Mouse (Mus musculus): Measurements from ENCODE around the gene Cnot10. TPM values are rescaled to one million over a fixed set of nuclear protein-coding genes. Genes with fewer than 3 reads are reported as not detected.

The Cnot10 gene
- polyA plus RNA-seq, 1 experiment from 2014 or later = 71.8 TPM

- DNase-seq (ENCODE audit: low spot score) (no peak), ATAC-seq (ENCODE audit: insufficient number of reproducible peaks, low FRiP score, low TSS enrichment, low read depth) (no peak)
- Histone ChIP-seq H3K27me3 (ENCODE audit: control insufficient read depth, insufficient read depth, low read length) (no peaks in the 10 kb centered on the region), H3K4me2 (ENCODE audit: low read depth, severe bottlenecking) (no peak overlapping the region), H3K27ac (replicated peaks; ENCODE audit: low read depth, low read length) (no peak overlapping the region), H3K9me3 (ENCODE audit: control insufficient read depth, low read length) (no peaks in the 10 kb centered on the region), H3K4me1 (ENCODE audit: control insufficient read depth, insufficient read depth, low read length) (no peaks in the 10 kb centered on the region), H3K4me3 (ENCODE audit: low read depth, low read length) (no peak overlapping the region), H3K36me3 (ENCODE audit: control insufficient read depth, insufficient read depth, low read length) (no peaks in the 10 kb centered on the region), H3K9ac (ENCODE audit: low read length) (no peak overlapping the region)
- 90% methylated on average over 5 of the region's 5 CpGs for WGBS
These were observed 38.6 kb upstream of the Cnot10 start for GRCm38 (mm10) chr9:114678576-114678975.

GRCm38 (mm10) chr9:114673626-114674025 is 33.6 kb upstream of the Cnot10 start:
- no peak overlapping the region for H3K4me2 ChIP-seq (ENCODE audit: low read depth, severe bottlenecking)
- H3K9me3 ChIP-seq (ENCODE audit: control insufficient read depth, low read length) = no peaks in the 10 kb centered on the region
- no peak overlapping the region for H3K4me3 ChIP-seq (ENCODE audit: low read depth, low read length)
- no peak overlapping the region for H3K9ac ChIP-seq (ENCODE audit: low read length)
- H3K4me1 ChIP-seq (ENCODE audit: control insufficient read depth, insufficient read depth, low read length) = 0 out of 2 replicates have a peak, but pooled peaks cover 3% of the 10 kb centered on the region
- no peaks in the 10 kb centered on the region for H3K27me3 ChIP-seq (ENCODE audit: control insufficient read depth, insufficient read depth, low read length)
- ATAC-seq (ENCODE audit: insufficient number of reproducible peaks, low FRiP score, low TSS enrichment, low read depth) (no peak), DNase-seq (ENCODE audit: low spot score) (no peak)
- 52% methylated on average over 2 of the region's 2 CpGs for WGBS
- no peak overlapping the region for H3K27ac ChIP-seq (replicated peaks; ENCODE audit: low read depth, low read length)
- no peaks in the 10 kb centered on the region for H3K36me3 ChIP-seq (ENCODE audit: control insufficient read depth, insufficient read depth, low read length)

- 7% methylated on average over 24 of the region's 24 CpGs for WGBS
- Histone ChIP-seq H3K9ac (ENCODE audit: low read length) (peak overlapping the region; percentile 47), H3K27me3 (ENCODE audit: control insufficient read depth, insufficient read depth, low read length) (no peaks in the 10 kb centered on the region), H3K36me3 (ENCODE audit: control insufficient read depth, insufficient read depth, low read length) (no peaks in the 10 kb centered on the region), H3K4me3 (ENCODE audit: low read depth, low read length) (peak overlapping the region; percentile 25), H3K27ac (replicated peaks; ENCODE audit: low read depth, low read length) (no peak overlapping the region), H3K4me1 (ENCODE audit: control insufficient read depth, insufficient read depth, low read length) (0 out of 2 replicates have a peak, but pooled peaks cover 3% of the 10 kb centered on the region), H3K4me2 (ENCODE audit: low read depth, severe bottlenecking) (peak overlapping the region; percentile 50), H3K9me3 (ENCODE audit: control insufficient read depth, low read length) (no peaks in the 10 kb centered on the region)
- DNase-seq (ENCODE audit: low spot score) (peak; percentile 40), ATAC-seq (ENCODE audit: insufficient number of reproducible peaks, low FRiP score, low TSS enrichment, low read depth) (0 out of 2 replicates have a peak, but pooled peaks have one; percentile 35)
These were observed 32.9 kb upstream of the Cnot10 start for GRCm38 (mm10) chr9:114672703-114673561.

GRCm38 (mm10) chr9:114671946-114672345 is 32.0 kb upstream of the Cnot10 start:
- no peak for ATAC-seq (ENCODE audit: insufficient number of reproducible peaks, low FRiP score, low TSS enrichment, low read depth)
- H3K9ac ChIP-seq (ENCODE audit: low read length) = no peak overlapping the region
- 83% methylated on average over 1 of the region's 1 CpGs for WGBS
- H3K4me3 ChIP-seq (ENCODE audit: low read depth, low read length) = no peak overlapping the region
- H3K27ac ChIP-seq (replicated peaks; ENCODE audit: low read depth, low read length) = no peak overlapping the region
- H3K4me1 ChIP-seq (ENCODE audit: control insufficient read depth, insufficient read depth, low read length) = 0 out of 2 replicates have a peak, but pooled peaks cover 3% of the 10 kb centered on the region
- no peak for DNase-seq (ENCODE audit: low spot score)
- no peak overlapping the region for H3K4me2 ChIP-seq (ENCODE audit: low read depth, severe bottlenecking)
- no peaks in the 10 kb centered on the region for H3K36me3 ChIP-seq (ENCODE audit: control insufficient read depth, insufficient read depth, low read length)
- H3K9me3 ChIP-seq (ENCODE audit: control insufficient read depth, low read length) = no peaks in the 10 kb centered on the region
- no peaks in the 10 kb centered on the region for H3K27me3 ChIP-seq (ENCODE audit: control insufficient read depth, insufficient read depth, low read length)

- no peak overlapping the region for H3K4me3 ChIP-seq (ENCODE audit: low read depth, low read length)
- ATAC-seq (ENCODE audit: insufficient number of reproducible peaks, low FRiP score, low TSS enrichment, low read depth) (no peak), DNase-seq (ENCODE audit: low spot score) (no peak)
- no peaks in the 10 kb centered on the region for H3K36me3 ChIP-seq (ENCODE audit: control insufficient read depth, insufficient read depth, low read length)
- no peak overlapping the region for H3K9ac ChIP-seq (ENCODE audit: low read length)
- H3K9me3 ChIP-seq (ENCODE audit: control insufficient read depth, low read length) = no peaks in the 10 kb centered on the region
- H3K4me2 ChIP-seq (ENCODE audit: low read depth, severe bottlenecking) = no peak overlapping the region
- WGBS = 76% methylated on average over 5 of the region's 5 CpGs
- 0 out of 2 replicates have a peak, but pooled peaks cover 3% of the 10 kb centered on the region for H3K4me1 ChIP-seq (ENCODE audit: control insufficient read depth, insufficient read depth, low read length)
- H3K27me3 ChIP-seq (ENCODE audit: control insufficient read depth, insufficient read depth, low read length) = no peaks in the 10 kb centered on the region
- no peak overlapping the region for H3K27ac ChIP-seq (replicated peaks; ENCODE audit: low read depth, low read length)
These were observed 29.0 kb upstream of the Cnot10 start for GRCm38 (mm10) chr9:114669011-114669410.

GRCm38 (mm10) chr9:114668047-114668446 is 28.1 kb upstream of the Cnot10 start:
- no peaks in the 10 kb centered on the region for H3K36me3 ChIP-seq (ENCODE audit: control insufficient read depth, insufficient read depth, low read length)
- H3K9ac ChIP-seq (ENCODE audit: low read length) = no peak overlapping the region
- H3K4me1 ChIP-seq (ENCODE audit: control insufficient read depth, insufficient read depth, low read length) = 0 out of 2 replicates have a peak, but pooled peaks cover under 1% of the 10 kb centered on the region
- 87% methylated on average over 4 of the region's 4 CpGs for WGBS
- H3K27me3 ChIP-seq (ENCODE audit: control insufficient read depth, insufficient read depth, low read length) = no peaks in the 10 kb centered on the region
- no peak overlapping the region for H3K4me2 ChIP-seq (ENCODE audit: low read depth, severe bottlenecking)
- H3K27ac ChIP-seq (replicated peaks; ENCODE audit: low read depth, low read length) = no peak overlapping the region
- no peak overlapping the region for H3K4me3 ChIP-seq (ENCODE audit: low read depth, low read length)
- no peak for ATAC-seq (ENCODE audit: insufficient number of reproducible peaks, low FRiP score, low TSS enrichment, low read depth)
- H3K9me3 ChIP-seq (ENCODE audit: control insufficient read depth, low read length) = no peaks in the 10 kb centered on the region
- no peak for DNase-seq (ENCODE audit: low spot score)

GRCm38 (mm10) chr9:114666858-114667257 is 26.9 kb upstream of the Cnot10 start:
- no peak overlapping the region for H3K4me2 ChIP-seq (ENCODE audit: low read depth, severe bottlenecking)
- 84% methylated on average over 10 of the region's 10 CpGs for WGBS
- H3K4me1 ChIP-seq (ENCODE audit: control insufficient read depth, insufficient read depth, low read length) = no peaks in the 10 kb centered on the region
- no peak overlapping the region for H3K9ac ChIP-seq (ENCODE audit: low read length)
- H3K27me3 ChIP-seq (ENCODE audit: control insufficient read depth, insufficient read depth, low read length) = no peaks in the 10 kb centered on the region
- no peaks in the 10 kb centered on the region for H3K9me3 ChIP-seq (ENCODE audit: control insufficient read depth, low read length)
- H3K36me3 ChIP-seq (ENCODE audit: control insufficient read depth, insufficient read depth, low read length) = no peaks in the 10 kb centered on the region
- H3K4me3 ChIP-seq (ENCODE audit: low read depth, low read length) = no peak overlapping the region
- no peak for DNase-seq (ENCODE audit: low spot score)
- H3K27ac ChIP-seq (replicated peaks; ENCODE audit: low read depth, low read length) = no peak overlapping the region
- no peak for ATAC-seq (ENCODE audit: insufficient number of reproducible peaks, low FRiP score, low TSS enrichment, low read depth)

- Histone ChIP-seq H3K9ac (ENCODE audit: low read length) (no peak overlapping the region), H3K4me1 (ENCODE audit: control insufficient read depth, insufficient read depth, low read length) (no peaks in the 10 kb centered on the region), H3K27me3 (ENCODE audit: control insufficient read depth, insufficient read depth, low read length) (no peaks in the 10 kb centered on the region), H3K4me2 (ENCODE audit: low read depth, severe bottlenecking) (no peak overlapping the region), H3K36me3 (ENCODE audit: control insufficient read depth, insufficient read depth, low read length) (no peaks in the 10 kb centered on the region), H3K9me3 (ENCODE audit: control insufficient read depth, low read length) (no peaks in the 10 kb centered on the region), H3K4me3 (ENCODE audit: low read depth, low read length) (no peak overlapping the region), H3K27ac (replicated peaks; ENCODE audit: low read depth, low read length) (no peak overlapping the region)
- WGBS = 86% methylated on average over 11 of the region's 11 CpGs
- DNase-seq (ENCODE audit: low spot score) (no peak), ATAC-seq (ENCODE audit: insufficient number of reproducible peaks, low FRiP score, low TSS enrichment, low read depth) (no peak)
These were observed 23.8 kb upstream of the Cnot10 start for GRCm38 (mm10) chr9:114663782-114664181.
